Mouse (Mus musculus): ENCODE results near the gene Mrpl2.

GRCm38 (mm10) chr17:46629685-46630441 is 16.2 kb upstream of the Mrpl2 start:
- TF ChIP-seq CTCF (IDR thresholded peaks at IDR 0.05; ENCODE audit: low read depth, low read length) (no peak), POLR2A (IDR thresholded peaks at IDR 0.05; ENCODE audit: borderline replicate concordance, low read depth, low read length) (no peak)

Measured in bone marrow macrophage, adult 2 months (primary cell).